Mouse (Mus musculus) liver, postnatal 0 days (tissue): ENCODE data around the gene Col5a3. TPM values are rescaled to one million over a fixed set of nuclear protein-coding genes. Genes with fewer than 3 reads are reported as not detected.

Experiments
- ATAC-seq: fragments of 200-750 bp; cut with Nextera tagmentation; 2 replicates; pipeline ENCODE4 v1.8.0; 2017; ENCODE audit warnings: mild to moderate bottlenecking, moderate library complexity
- DNase-seq: peaks from one replicate; pipeline ENCODE4 v3.0.0-alpha.2; 2016
- H3K27ac ChIP-seq: fragments of 300-500 bp; sonication (generic); 2 replicates; pipeline ENCODE4 v1.5.1; 2014; ENCODE audit warnings: antibody characterized with exemption, moderate library complexity, mild to moderate bottlenecking, low read depth
- H3K27me3 ChIP-seq: fragments of 300-500 bp; sonication (generic); 2 replicates; pipeline ENCODE4 v1.6.1; 2014; ENCODE audit warnings: low read length, control low read depth, mixed read lengths; ENCODE audit not compliant: insufficient read depth
- H3K36me3 ChIP-seq: fragments of 300-500 bp; sonication (generic); replicated peaks from 2 replicates; pipeline ENCODE4 v1.6.1; 2014; ENCODE audit warnings: mild to moderate bottlenecking, control low read depth, low read length, moderate library complexity, mixed read lengths; ENCODE audit not compliant: insufficient read depth
- H3K4me1 ChIP-seq: fragments of 300-500 bp; sonication (generic); 2 replicates; pipeline ENCODE4 v1.6.1; 2014; ENCODE audit warnings: antibody characterized with exemption, mild to moderate bottlenecking, control low read depth; ENCODE audit not compliant: insufficient read depth
- H3K4me2 ChIP-seq: fragments of 300-500 bp; sonication (generic); 2 replicates; pipeline ENCODE4 v1.6.1; 2014; ENCODE audit warnings: low read depth, mild to moderate bottlenecking, low read length, moderate library complexity, mixed read lengths
- H3K4me3 ChIP-seq: fragments of 300-500 bp; sonication (generic); 2 replicates; pipeline ENCODE4 v1.5.1; 2014; ENCODE audit warnings: low read depth, low read length
- H3K9ac ChIP-seq: fragments of 300-500 bp; sonication (generic); replicated peaks from 2 replicates; pipeline ENCODE4 v1.6.1; 2014; ENCODE audit warnings: mild to moderate bottlenecking, moderate library complexity
- H3K9me3 ChIP-seq: fragments of 300-500 bp; sonication (generic); 2 replicates; pipeline ENCODE4 v1.6.1; 2016; ENCODE audit warnings: mild to moderate bottlenecking, control low read depth, low read length, mixed read lengths
- CTCF ChIP-seq: sonication (generic); IDR thresholded peaks from 2 replicates; pipeline ENCODE4 v1.5.1; 2016; ENCODE audit warnings: antibody characterized with exemption, low read depth
- EP300 ChIP-seq: IDR thresholded peaks from 2 replicates; pipeline ENCODE4 v1.6.1; 2016; ENCODE audit warnings: antibody characterized with exemption, low read depth, mild to moderate bottlenecking
- WGBS: fragments of 180-500 bp; shearing (Covaris S2); extraction: QIAGEN DNeasy Blood & Tissue Kit; methylation state at CpG from one replicate; pipeline ENCODE4 v1.1.7; 2014; ENCODE audit not compliant: insufficient replicate concordance; 5-methylcytosine and 5-hydroxymethylcytosine counted together
- polyA plus RNA-seq: library from polyadenylated mRNA; unstranded; fragments of >200 nt; fragmentation: Nextera tagmentation; extraction: Ambion mirVana; gene quantifications from 2 replicates; pipeline ENCODE4 v1.2.1, GENCODE M21; 2015

Gene Col5a3
- polyA plus RNA-seq, result 0.83 and 1.0 TPM in 2 replicates

DNA sequence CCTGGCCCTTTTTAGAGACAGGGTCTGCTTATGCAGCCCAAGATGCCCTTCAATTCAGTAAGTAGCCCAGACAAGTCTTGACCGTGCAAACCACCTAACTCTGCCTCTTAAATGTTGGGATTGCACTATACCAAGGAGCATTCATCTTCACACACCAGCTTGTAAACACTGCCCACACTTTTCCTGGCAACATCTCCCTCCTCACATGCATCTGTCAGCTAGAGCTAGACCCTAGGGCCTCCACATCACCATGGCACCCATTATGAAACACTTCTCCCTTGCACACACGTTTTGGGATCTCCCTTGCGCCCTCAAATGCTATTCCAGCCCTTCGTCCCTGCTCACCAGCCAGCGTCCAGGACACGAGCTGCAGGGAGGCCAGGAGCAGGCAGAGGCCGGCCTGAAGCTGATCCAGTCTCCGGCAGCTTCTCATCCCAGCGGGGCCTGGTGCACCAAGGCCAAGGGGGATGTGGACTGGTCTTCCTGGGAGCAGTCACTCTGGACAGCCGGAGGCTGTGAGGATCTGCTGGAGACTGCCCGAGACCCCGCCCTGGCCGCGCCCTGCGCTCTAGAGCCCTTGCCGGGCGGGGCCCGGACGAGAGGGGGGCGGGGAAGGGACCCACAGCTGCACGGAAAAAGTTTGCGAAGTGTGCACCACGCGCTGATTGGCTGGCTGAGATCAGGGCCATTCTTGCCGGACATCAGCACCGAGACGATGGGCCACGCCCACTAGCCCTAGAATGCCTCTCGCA is at the start of gene Col5a3:
TSS of gene Col5a3 (minus strand) at position 547 of the 752 bp plus-strand sequence.
- no peak within 1 kb of the TSS for H3K27ac ChIP-seq
- H3K9me3 ChIP-seq, result no peaks in the 10 kb centered on the region
- H3K4me3 ChIP-seq, result no peak within 1 kb of the TSS
- peaks cover 16% of the 10 kb centered on the region; the same call in 1 of the 2 replicates for H3K27me3 ChIP-seq
- no peak for TF ChIP-seq EP300
- no peak for TF ChIP-seq CTCF
- ATAC-seq (peak; percentile 40; the same call in 1 of the 2 replicates), DNase-seq (peak; percentile 44)
- H3K36me3 ChIP-seq, result no peaks in the 10 kb centered on the region
- H3K9ac ChIP-seq, result no peak within 1 kb of the TSS
- WGBS, result 4% methylated on average over 29 of the region's 29 CpGs
- H3K4me1 ChIP-seq, result peaks cover 3% of the 10 kb centered on the region
- H3K4me2 ChIP-seq, result peak within 1 kb of the TSS; percentile 32

DNA sequence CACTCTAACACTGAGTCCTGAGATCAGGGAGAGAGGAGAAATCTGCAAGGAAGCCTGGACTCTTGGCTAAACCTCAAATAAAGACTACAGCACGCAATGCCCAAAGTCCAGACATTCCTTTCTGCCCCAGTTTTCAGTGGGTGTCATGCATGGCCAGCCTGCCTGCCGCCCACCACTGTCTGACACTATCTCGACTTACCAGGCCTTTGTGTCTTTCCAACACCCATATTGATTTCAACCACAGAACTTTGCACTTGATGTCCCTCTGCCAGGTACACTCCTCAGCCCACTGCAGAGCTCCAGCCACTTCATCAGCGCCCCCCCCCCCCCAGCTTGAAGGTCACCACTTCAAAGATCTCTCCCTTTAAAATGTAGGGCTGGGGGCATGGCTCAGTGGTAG is 47.4 kb upstream of the Col5a3 start:
- Histone ChIP-seq H3K4me1 (no peaks in the 10 kb centered on the region), H3K36me3 (no peaks in the 10 kb centered on the region), H3K27ac (0 out of 2 replicates have a peak overlapping the region, but pooled peaks have one; percentile 4), H3K9me3 (no peaks in the 10 kb centered on the region), H3K9ac (no peak overlapping the region), H3K4me2 (no peak overlapping the region), H3K4me3 (no peak overlapping the region), H3K27me3 (no peaks in the 10 kb centered on the region)
- ATAC-seq, result peak; percentile 48; the same call in 1 of the 2 replicates
- no peak for DNase-seq
- no peak for TF ChIP-seq CTCF
- no peak for TF ChIP-seq EP300
- WGBS, result 31% methylated on average over 4 of the region's 4 CpGs

GRCm38 (mm10) chr9:20861821-20862220 is 47.0 kb upstream of the Col5a3 start:
- H3K27me3 ChIP-seq, result no peaks in the 10 kb centered on the region
- H3K4me2 ChIP-seq, result no peak overlapping the region
- ATAC-seq (no peak), DNase-seq (peak; percentile 58)
- no peak overlapping the region for H3K9ac ChIP-seq
- H3K4me1 ChIP-seq, result no peaks in the 10 kb centered on the region
- 0 out of 2 replicates have a peak overlapping the region, but pooled peaks have one; percentile 4 for H3K27ac ChIP-seq
- no peak for TF ChIP-seq EP300
- TF ChIP-seq CTCF, result peak; percentile 73
- H3K9me3 ChIP-seq, result no peaks in the 10 kb centered on the region
- 13% methylated on average over 4 of the region's 4 CpGs for WGBS
- H3K36me3 ChIP-seq, result no peaks in the 10 kb centered on the region
- no peak overlapping the region for H3K4me3 ChIP-seq

DNA sequence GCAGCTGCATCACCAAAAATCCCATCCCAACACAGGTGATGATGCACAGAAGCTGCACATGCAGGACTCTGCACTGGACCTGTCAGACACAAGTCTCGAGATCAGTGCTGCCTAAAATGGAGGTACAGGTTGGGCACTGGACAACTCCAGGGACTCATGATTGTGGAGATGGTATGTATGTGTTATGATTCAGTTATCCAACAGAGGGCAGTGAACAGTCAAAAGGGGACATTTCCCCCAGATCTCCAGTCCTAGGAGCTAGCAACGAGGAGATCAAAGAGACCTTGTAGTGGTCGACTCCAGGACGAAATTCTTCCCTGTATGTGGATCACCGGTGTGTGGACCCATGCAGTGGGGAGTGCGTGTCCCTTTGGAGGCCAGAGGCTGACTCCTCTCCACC is 45.1 kb upstream of the Col5a3 start:
- peak; percentile 21; the same call in 1 of the 2 replicates for TF ChIP-seq CTCF
- TF ChIP-seq EP300, result no peak
- H3K36me3 ChIP-seq, result no peaks in the 10 kb centered on the region
- DNase-seq, result no peak
- WGBS, result 36% methylated on average over 6 of the region's 6 CpGs
- H3K4me1 ChIP-seq, result no peaks in the 10 kb centered on the region
- no peaks in the 10 kb centered on the region for H3K9me3 ChIP-seq
- H3K27ac ChIP-seq, result no peak overlapping the region
- no peaks in the 10 kb centered on the region for H3K27me3 ChIP-seq
- H3K4me3 ChIP-seq, result no peak overlapping the region
- no peak overlapping the region for H3K9ac ChIP-seq
- ATAC-seq, result no peak
- H3K4me2 ChIP-seq, result no peak overlapping the region

- no peak for TF ChIP-seq EP300
- no peak for TF ChIP-seq CTCF
- WGBS, result 7% methylated on average over 6 of the region's 6 CpGs
- peak; percentile 85 for DNase-seq
- Histone ChIP-seq H3K9ac (no peak overlapping the region), H3K9me3 (no peaks in the 10 kb centered on the region), H3K27ac (no peak overlapping the region), H3K4me3 (no peak overlapping the region), H3K4me2 (no peak overlapping the region), H3K4me1 (no peaks in the 10 kb centered on the region), H3K36me3 (no peaks in the 10 kb centered on the region), H3K27me3 (no peaks in the 10 kb centered on the region)
- peak; percentile 67 for ATAC-seq
These were observed 42.3 kb upstream of the Col5a3 start for GRCm38 (mm10) chr9:20857131-20857530.

GRCm38 (mm10) chr9:20850179-20850578 is 35.3 kb upstream of the Col5a3 start:
- no peak overlapping the region for H3K4me2 ChIP-seq
- ATAC-seq (no peak), DNase-seq (no peak)
- no peak for TF ChIP-seq EP300
- TF ChIP-seq CTCF, result no peak
- H3K27me3 ChIP-seq, result no peaks in the 10 kb centered on the region
- no peaks in the 10 kb centered on the region for H3K4me1 ChIP-seq
- no peak overlapping the region for H3K9ac ChIP-seq
- WGBS, result 83% methylated on average over 2 of the region's 2 CpGs
- no peak overlapping the region for H3K27ac ChIP-seq
- H3K9me3 ChIP-seq, result no peaks in the 10 kb centered on the region
- no peak overlapping the region for H3K4me3 ChIP-seq
- no peaks in the 10 kb centered on the region for H3K36me3 ChIP-seq
